Mouse (Mus musculus): Measurements from ENCODE around the gene Ly86.

GRCm38 (mm10) chr13:37434841-37435240 lies 89.8 kb downstream of the Ly86 start:
- no peak for TF ChIP-seq CTCF (IDR thresholded peaks at IDR 0.05; ENCODE audit: insufficient read depth, low read length)
- no peak for TF ChIP-seq POLR2A (IDR thresholded peaks at IDR 0.05; ENCODE audit: borderline replicate concordance, extremely low read depth, low read depth, low read length)
